Mouse (Mus musculus) hindlimb bud, embryonic 11.5 days (tissue): Measurements from ENCODE around the gene Taar7b.

Experiments
- DNase-seq: peaks from one replicate; pipeline ENCODE4 v3.0.0-alpha.2; 2012; ENCODE audit warnings: low read depth, low spot score; ENCODE audit errors: extremely low spot score

The Taar7b gene

GRCm38 (mm10) chr10:23999639-24000038 is at the start of gene Taar7b:
Gene Taar7b (plus strand): TSS chr10:23999939.
- no peak for DNase-seq

GRCm38 (mm10) chr10:23951714-23952113 is 48.0 kb upstream of the Taar7b start:
- no peak for DNase-seq

GRCm38 (mm10) chr10:23959071-23959470 is 40.7 kb upstream of the Taar7b start:
- DNase-seq: no peak

DNA sequence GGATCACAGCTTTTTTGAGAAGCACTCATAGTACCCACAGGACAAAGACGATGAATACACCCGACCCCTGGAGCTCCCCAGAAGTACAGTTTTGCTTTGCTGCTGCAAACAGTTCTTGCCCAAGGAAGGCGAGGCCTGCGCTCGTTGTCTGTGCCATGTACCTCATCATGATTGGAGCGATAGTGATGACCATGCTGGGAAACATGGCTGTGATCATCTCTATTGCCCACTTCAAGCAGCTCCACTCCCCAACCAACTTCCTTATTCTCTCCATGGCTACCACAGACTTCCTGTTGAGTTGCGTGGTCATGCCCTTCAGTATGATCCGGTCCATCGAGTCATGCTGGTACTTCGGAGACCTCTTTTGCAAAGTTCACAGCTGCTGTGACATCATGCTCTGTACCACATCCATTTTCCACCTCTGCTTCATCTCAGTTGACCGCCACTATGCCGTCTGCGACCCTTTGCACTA is 39.3 kb upstream of the Taar7b start, which contains the start of gene Taar4:
Taar4 (plus strand) TSS at position 51 of the 472 bp plus-strand sequence.
- DNase-seq: no peak

- DNase-seq: no peak
These were observed 36.3 kb upstream of the Taar7b start for GRCm38 (mm10) chr10:23963444-23963843.

DNA sequence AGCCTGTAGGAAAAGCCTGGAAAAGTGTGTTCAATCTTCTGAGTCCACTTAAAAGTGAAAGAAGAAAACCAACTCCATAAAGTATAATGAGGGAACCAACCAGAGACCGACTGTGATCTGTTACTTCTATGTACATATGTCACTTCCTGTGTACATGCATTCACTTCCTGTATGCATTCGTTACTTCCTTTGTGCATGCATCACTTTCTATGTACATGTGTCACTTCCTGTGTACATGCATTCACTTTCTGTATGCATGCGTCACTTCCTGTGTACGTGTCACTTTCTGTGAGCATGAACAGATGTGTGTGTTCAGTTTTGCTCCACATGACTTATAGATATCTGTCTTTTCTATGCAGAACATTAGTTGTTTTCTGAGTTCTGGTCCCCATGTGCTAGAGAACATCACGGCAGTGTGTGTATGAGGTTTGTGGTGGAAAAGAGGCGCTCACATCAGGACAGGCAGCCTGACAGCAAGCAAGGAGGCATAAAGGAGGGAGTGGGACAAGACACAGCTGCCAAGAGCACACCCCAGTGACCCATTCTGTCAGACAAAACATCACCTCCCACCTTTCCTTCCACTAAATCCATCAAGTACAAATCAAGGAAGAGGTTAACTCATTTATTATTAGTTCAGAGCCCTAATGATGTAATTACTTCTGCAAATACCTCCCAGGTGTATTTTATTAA is 34.7 kb upstream of the Taar7b start:
- DNase-seq: no peak

DNA sequence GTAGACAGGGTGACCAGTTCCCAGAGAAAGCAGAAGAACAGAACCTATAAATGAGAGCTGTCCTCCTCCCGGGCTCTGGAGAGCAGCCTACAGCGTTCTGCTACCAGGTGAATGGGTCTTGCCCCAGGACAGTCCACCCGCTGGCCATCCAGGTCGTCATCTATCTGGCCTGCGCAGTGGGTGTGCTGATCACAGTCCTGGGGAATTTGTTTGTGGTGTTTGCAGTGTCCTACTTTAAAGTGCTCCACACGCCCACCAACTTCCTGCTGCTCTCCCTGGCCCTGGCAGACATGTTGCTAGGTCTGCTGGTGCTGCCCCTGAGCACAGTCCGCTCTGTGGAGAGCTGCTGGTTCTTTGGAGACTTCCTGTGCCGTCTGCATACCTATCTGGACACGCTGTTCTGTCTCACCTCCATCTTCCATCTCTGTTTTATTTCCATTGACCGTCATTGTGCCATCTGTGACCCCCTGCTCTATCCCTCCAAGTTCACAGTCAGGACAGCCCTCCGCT is 29.0 kb upstream of the Taar7b start, which contains the start of gene Taar5:
Taar5 (plus strand) TSS at position 51 of the 510 bp plus-strand sequence.
- no peak for DNase-seq

GRCm38 (mm10) chr10:23971256-23971655 is 28.5 kb upstream of the Taar7b start:
- DNase-seq: no peak

DNA sequence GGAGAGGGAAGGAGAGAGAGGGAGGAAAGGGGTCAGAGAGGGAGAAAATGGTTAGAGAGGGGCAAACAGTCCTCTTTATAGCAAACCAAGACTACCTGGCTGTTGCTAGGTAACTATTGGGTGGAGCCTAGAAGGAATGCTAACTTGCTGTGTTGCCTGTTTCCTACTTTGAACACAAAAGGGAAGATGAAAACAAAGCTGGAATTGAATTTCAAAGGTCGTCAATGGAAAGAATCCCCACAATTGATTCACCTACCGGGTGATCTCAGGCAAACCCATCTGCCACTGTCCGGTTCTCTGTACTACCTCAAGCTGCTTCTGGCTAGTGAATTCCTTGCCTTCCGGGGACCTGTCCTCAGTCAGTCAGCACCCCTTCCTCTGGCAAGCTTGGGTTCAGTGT is 21.8 kb upstream of the Taar7b start:
- no peak for DNase-seq

- peak; percentile 46 for DNase-seq
These were observed 20.6 kb upstream of the Taar7b start for GRCm38 (mm10) chr10:23978901-23979705.

GRCm38 (mm10) chr10:23985546-23985945 is 14.2 kb upstream of the Taar7b start, which contains the start of gene Taar6:
Gene Taar6 (minus strand): TSS chr10:23985646.
- DNase-seq: no peak

- DNase-seq: no peak
These were observed 13.3 kb upstream of the Taar7b start for GRCm38 (mm10) chr10:23986419-23986818.

GRCm38 (mm10) chr10:23993381-23993780 is 6.4 kb upstream of the Taar7b start, which contains the start of gene Taar7a:
Gene Taar7a (minus strand): TSS chr10:23993481.
- no peak for DNase-seq

DNA sequence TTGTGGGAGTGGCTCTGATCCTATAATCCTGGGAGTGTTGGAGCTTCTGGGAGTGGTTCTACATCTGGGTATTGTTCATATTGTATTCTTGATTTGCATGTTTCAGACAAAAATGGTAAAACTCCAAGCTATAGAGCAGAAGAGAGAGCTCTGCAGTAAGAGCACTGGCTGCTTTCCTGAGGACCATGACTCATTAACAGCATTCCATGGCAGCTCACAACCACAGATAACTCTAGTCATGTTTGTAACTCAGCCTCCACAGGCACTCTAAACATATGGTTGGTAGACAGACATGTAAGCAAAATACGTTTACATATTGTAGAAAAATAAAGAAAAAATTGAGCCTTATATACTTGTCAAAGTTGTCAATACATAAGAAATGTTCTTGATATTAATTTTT is 6.7 kb downstream of the Taar7b start:
- DNase-seq: no peak

DNA sequence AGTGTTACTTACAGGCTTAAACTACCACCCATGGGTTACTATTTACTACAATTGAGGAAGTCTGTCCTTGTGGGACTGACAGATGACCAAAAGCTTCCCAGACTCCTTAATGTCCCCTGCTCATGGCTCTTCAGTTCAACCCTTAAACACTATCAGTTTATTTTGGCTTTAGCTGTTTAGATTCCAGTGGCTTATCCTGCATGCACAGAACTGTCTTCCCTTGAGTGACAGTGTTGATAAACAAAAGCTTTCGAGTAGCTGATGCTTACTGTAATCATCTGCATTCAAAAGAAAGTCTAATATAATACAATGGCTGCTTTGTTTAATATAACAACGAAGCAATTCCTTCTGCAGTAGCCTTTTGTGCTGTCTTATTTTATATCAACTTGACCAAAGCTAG is 7.3 kb downstream of the Taar7b start:
- DNase-seq: no peak

DNA sequence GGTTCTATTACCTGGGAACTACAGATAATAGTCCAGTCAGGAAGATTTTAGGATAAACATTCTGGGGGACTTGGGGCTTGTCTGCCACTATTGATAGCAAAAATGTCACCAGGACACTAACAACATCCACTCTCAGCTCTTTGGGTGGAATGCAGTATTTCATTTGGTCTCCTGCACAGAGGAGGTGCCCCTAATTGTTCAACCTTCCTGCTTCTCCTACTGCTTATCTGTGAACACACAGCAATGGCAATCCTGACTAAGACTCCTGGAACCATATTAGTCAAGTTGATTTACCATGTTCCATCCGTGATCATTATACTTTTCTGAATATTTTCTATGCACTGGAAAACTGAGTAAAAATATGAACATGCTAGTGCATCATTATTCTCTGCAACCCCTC is 8.4 kb downstream of the Taar7b start:
- DNase-seq: no peak

DNA sequence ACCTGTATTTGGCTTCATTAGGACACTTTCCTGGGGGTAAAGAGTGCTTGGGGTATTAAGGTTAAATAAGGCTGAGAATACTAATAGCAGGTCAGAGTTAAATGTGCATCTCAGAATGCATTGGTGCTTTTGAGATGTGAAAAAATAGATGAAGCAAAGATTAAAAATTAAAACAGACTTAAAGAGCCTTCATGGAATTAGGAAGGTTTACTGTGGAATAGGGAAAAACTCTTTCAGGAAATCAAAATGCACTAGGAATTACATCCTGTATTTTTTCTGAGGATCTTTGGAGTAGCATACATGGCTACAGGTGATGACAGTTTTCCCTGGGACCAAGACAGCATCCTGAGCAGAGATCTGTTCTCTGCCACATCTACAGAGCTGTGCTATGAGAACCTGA is 27.2 kb downstream of the Taar7b start, which contains the start of gene Taar7d:
Taar7d (plus strand) TSS at position 301 of the 400 bp plus-strand sequence.
- no peak for DNase-seq

GRCm38 (mm10) chr10:24031347-24031746 is 31.6 kb downstream of the Taar7b start:
- no peak for DNase-seq

- no peak for DNase-seq
These were observed 37.6 kb downstream of the Taar7b start, which contains the start of gene Taar7e for GRCm38 (mm10) chr10:24037314-24037713. Gene Taar7e (plus strand): TSS chr10:24037614.

DNA sequence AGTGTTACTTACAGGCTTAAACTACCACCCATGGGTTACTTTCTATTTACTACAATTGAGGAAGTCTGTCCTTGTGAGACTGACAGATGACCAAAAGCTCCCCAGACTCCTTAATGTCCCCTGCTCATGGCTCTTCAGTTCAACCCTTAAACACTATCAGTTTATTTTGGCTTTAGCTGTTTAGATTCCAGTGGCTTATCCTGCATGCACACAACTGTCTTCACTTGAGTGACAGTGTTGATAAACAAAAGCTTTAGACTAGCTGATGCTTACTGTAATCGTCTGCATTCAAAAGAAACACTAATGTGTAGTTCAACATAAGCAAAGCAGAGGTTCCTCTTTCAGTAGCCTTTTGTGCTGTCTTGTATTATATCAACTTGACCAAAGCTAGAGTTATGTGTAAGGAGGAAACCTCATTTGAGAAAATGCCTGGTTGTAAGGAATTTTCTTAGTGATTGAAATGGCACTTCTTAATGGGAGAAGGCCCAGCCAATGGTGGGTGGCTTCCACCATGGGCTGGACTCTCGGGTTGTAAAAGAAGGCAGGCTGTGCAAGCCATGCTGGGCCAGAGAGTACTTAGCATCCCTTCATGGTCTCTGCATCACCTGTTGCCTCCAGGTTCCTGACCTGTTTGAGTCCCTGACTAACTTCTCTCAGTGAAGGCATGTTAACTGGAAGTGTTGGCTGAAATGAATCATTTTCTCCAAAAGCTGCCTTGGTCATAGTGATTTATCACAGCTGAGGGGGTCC is 40.6 kb downstream of the Taar7b start:
- no peak for DNase-seq

GRCm38 (mm10) chr10:24049210-24049609 is 49.5 kb downstream of the Taar7b start, which contains the start of gene Taar7f:
Gene Taar7f (plus strand): TSS chr10:24049510.
- DNase-seq: no peak
